Mouse (Mus musculus) layer of hippocampus, postnatal 14 days (tissue): Measurements from ENCODE around the gene Traip. TPM values are rescaled to one million over a fixed set of nuclear protein-coding genes. Genes with fewer than 3 reads are reported as not detected.

Experiments used
- DNase-seq, 2 experiments: peaks; one replicate each; pipeline ENCODE4 v3.0.0; 2021 to 2022; ENCODE audit warnings: low spot score in 2 of 2, mixed read lengths in 1 of 2
- long read RNA-seq, 2 experiments: library from polyadenylated mRNA; stranded (forward); transcript quantifications; one replicate each; pipeline ENCODE4 v2.0.0; 2021
- total RNA-seq, 2 experiments: library from RNA; stranded (reverse); gene quantifications; 2 replicates each; pipeline ENCODE4 v1.2.3; 2021

Traip gene
- 10 to 100 TPM; 22.3 to 23.8 TPM for total RNA-seq
- long read RNA-seq, experiment 1, partial matches to known transcripts: 4 of 12 reads
- long read RNA-seq, experiment 1, other reads (novel, unspliced or antisense): 5 of 12 reads
- long read RNA-seq, experiment 2, partial matches to known transcripts: 7 of 14 reads
- long read RNA-seq, experiment 2, other reads (novel, unspliced or antisense): 6 of 14 reads

DNA sequence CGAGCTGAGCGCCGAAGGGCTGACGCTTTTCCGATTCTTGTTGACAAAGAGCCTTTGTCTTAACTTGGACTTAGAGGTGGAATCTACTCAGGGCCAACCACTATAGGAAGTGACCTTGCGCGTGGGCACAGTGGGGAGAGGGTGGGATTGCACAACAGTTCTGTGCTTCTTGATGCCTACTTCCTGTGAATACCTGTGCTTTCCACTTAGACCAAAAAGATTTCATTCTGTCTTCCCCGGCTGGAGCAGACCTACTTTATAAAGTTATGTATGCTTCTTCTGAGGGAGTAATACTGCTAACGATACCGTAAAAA, at the start of gene Traip:
Gene Traip (plus strand): TSS at position 215 of the 314 bp plus-strand sequence.
- DNase-seq: no peak

DNA sequence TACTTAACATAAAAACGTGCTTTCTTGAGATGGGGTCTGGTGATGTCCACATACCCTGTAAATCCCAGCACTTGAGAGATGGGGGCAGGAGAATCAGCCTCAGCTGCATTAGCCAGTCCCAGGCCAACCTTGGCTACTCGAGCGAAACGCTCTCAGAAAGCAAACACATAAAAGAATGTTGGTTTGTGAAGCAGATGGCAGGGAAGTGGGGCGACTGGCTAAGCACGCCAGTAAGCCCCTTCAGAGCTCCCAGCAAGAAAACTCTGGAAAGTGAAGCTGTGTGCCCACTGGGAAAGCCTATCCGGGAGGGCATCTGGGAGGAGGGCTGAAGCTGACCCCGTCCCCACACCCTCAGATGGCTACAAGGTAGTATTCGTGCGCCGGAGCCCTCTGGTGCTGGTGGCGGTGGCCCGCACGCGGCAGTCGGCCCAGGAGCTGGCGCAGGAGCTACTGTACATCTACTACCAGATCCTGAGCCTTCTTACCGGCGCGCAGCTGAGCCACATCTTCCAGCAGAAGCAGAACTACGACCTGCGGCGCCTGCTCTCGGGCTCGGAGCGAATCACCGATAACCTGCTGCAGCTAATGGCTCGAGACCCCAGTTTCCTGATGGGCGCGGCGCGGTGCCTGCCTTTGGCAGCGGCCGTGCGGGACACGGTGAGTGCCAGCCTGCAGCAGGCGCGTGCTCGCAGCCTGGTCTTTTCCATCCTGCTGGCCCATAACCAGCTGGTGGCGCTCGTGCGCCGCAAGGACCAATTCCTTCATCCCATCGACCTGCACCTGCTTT, 48.9 kb upstream of the Traip start:
- DNase-seq: peak; percentile 75 to 83

DNA sequence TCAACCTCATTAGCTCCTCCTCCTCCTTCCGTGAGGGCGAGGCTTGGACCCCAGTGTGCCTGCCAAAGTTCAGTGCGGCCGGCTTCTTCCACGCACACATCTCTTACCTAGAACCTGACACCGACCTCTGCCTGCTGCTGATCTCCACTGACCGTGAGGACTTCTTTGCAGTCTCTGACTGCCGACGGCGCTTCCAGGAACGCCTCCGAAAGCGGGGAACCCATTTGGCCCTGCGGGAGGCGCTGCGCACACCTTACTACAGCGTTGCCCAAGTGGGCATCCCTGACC, 48.4 kb upstream of the Traip start:
- DNase-seq: no peak

DNA sequence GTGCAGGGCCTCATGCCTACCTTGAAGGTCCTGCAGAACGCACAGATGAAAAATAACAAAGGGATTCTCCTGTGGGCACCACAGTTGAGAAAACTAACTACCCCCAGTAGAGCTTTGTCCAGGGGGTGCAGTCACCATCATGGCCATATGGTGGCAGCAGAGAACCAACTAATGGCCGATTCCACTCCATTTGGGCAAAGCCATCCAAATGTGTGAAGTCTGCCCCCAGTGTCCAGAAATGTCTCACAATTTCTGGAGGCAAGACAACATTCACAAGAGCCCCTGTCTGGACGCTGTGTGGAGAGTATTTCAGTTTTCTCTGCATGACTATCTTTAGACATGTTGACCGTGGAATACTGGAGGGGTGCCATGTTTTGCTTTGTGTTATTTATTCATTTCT, 45.2 kb upstream of the Traip start:
- DNase-seq: peak; percentile 91 to 93

DNA sequence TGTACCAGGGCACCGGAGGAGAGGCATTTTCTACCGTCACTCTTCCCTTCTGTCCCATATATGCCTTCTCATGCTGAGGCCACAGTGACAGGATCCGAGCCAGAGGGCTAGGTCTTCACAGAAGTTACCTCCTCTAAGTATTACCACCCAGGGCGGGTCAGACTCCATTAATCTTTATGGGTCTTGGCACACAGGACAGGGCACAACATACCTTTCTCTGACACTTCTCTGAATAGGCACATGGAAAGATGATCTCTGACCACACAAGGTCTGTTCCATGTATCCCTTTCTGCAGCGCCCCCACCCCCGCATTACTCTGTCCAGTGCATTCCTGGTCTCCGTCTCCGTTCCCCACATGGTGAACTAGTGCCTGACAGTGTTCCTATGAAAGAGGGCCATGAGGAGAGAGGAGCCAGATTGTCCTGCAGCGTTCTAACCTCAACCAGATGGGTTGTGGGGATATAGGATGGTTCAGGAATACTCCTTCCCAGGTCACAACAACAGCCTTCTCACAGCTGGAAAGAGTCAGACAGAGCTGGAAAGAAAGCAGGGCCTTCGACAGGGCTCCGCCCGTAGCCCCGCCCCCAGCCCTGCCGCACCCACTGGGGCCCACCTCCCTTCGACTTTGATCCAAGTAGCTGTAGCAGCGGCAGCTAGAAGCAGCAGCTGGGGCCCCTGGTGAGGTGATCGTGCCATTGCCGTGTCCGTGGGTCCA, 43.5 kb upstream of the Traip start, which contains the start of gene Mst1r:
Gene Mst1r (plus strand): TSS at position 622 of the 715 bp plus-strand sequence.
- no peak for DNase-seq

DNA sequence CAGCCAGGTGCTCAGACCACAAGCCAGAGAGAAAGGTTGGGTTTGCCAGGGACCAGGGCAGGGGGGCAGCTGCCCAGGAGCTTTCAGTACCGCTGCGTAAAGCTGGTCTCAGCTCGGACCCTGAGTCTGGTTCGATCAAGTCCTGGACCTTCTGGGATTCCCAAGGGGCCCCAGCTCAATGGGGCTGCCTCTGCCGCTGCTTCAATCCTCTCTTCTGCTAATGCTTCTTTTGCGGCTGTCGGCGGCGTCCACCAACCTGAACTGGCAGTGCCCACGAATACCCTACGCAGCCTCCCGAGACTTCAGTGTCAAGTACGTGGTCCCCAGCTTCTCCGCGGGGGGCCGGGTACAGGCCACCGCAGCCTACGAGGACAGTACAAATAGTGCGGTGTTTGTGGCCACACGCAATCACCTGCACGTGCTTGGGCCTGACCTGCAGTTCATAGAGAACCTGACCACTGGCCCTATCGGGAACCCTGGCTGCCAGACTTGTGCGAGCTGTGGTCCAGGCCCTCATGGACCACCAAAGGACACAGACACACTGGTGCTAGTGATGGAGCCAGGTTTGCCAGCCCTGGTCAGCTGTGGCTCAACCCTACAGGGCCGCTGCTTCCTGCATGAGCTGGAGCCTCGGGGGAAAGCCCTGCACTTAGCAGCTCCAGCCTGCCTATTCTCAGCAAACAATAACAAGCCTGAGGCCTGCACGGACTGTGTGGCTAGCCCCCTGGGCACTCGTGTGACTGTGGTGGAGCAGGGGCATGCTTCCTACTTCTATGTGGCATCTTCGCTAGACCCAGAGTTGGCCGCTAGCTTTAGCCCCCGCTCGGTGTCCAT, 42.8 kb upstream of the Traip start:
- no peak for DNase-seq

DNA sequence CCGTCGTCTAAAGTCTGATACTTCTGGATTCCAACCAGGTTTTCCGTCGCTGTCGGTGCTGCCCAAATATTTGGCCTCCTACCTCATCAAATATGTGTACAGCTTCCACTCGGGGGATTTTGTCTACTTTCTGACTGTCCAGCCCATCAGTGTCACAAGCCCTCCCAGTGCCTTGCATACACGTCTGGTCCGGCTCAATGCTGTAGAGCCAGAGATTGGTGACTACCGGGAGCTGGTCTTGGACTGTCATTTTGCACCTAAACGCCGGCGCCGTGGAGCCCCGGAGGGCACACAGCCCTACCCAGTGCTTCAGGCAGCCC, 42.2 kb upstream of the Traip start:
- DNase-seq: no peak

DNA sequence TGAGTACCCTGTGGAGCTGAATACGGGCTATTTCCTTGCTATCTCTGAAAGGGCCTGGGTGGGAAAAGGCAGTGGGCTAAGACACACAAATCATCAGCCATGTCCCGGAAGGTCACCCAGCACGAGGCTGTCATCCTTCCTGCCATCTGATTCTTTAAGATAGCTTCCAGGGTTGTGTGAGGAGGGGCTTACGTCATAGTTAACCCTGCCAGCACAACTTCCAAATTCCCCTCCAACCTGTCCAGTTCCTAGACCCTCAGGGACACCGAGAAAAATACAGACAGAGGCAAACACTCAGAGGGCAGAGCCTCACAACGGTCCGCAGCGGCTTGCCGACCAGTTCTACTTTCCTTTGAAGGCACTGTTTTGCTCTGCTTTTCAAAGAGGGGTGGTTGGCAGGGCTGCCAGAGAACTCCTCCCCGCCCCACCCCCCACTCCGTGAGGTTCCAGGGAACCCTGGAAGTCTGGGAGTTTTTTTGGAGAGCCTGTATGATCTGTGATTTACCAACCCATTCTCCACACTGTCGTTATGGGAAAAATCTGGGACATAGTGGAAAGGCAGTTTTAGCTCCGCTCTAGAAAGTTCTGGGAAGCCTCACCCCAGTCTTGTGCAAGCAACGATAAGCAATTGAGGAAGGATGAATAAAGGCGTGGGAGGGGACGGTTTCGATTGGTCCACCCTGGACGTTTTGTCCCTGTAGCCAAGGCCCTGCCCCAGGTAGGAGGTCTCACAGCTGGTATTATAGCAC, 41.4 kb upstream of the Traip start:
- no peak for DNase-seq

DNA sequence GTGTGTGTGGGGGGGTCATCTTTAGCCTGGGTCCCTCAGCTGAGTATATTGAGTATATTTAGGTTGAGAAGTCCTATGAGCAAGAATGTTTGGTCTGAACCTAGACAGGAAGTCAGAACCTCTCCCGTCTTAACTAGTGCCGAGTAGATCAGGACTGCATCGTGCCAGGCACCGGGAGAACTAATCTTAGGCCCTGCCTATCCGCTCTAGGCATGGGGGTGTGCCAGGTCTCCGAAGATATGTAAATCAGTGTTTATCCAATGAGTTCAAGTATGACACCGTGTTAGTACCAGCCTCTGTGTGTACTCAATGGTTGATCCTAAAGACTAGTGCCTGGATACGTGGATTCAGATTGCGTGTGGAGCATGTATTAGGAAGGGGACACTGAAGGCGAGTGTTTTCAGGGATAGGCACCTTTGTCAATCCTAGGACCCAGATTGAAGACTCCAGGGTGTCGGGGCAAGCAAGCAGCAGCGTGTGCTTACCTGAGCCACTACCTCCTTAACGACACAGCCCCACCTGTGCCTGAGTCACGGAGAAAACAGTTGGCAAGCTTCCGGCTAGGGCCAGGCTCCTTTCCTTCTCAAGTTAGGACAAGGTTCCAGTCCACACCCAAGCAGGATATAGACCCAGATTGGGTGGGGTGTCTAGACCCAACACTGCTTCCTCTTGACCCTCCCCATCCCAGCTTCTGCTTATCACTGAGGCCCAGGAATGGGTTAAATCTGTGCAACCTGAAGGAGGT, 39.7 kb upstream of the Traip start:
- DNase-seq: no peak

DNA sequence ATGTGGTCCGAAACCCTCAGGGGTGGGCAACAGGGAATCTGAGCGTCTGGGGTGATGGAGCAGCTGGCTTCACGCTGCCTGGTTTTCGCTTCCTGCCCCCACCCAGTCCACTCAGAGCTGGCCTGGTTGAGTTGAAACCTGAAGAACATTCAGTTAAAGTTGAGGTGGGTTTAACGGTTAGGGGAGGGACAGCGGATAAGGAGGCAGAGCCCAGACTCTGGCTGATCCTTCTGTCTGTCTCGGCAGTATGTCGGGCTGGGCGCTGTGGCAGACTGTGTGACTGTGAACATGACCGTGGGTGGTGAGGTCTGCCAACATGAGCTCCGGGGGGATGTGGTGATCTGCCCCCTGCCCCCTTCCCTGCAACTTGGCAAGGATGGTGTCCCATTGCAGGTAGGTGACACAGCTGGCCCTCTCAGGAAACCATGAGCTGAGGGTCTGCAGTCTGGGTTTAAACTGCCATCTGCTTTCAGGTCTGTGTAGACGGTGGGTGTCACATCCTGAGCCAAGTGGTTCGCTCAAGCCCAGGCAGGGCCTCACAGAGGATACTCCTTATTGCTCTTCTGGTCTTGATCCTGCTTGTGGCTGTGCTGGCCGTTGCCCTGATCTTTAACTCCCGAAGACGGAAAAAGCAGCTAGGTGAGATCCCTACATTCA, 35.0 kb upstream of the Traip start:
- no peak for DNase-seq

DNA sequence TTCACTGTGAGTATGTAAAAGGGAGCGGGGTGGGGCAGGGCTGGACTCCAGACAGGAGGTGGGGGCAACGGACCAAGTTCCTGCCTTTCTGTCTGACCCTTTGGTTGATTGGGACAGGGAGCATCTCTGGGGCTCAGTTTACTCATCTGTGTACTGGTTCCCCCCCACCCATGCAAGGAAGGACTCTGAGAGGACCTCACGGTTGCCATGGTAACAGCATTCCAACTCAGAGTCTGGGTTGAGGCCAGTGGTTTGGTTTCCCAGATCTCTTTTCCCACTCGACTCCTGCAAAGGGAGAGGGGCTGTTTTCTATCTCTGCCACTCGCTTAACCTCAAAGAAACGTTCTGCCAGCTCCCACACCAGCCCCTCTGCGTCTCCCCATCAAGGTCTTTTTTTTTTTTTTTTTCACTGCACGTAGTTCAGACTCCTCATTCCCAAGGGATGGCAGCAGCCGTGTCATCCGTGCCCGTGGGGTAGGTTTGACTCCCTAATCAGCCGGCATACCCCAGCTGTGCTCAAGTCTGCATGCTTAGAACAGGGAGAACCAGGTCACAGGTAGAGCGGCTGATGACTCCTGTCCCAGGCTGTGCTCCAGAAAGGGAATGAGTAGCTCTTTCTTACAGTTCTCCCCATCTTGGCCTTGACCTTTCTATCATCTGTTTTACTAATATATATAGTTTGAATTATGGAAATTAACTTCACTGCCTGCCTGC, 31.9 kb upstream of the Traip start:
- no peak for DNase-seq

DNA sequence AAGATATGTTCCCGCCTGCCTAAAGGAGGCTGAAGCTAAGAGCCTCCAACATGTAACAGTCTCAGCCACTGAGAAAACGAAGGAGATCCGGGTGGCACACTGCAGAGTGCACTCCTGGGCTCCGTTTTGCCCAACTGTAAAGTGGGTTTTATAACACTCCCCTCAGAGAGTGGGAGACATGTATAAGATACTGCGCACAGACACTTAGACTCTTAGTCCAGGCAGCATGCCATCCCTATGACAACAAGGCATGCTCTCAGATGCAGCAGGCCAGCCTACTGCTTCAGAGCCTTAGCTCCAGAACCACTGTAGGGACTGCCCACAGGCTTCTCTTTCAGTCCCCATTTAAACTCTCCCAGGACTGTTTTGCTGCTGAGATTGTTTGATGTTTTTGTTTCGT, 31.1 kb upstream of the Traip start:
- no peak for DNase-seq

DNA sequence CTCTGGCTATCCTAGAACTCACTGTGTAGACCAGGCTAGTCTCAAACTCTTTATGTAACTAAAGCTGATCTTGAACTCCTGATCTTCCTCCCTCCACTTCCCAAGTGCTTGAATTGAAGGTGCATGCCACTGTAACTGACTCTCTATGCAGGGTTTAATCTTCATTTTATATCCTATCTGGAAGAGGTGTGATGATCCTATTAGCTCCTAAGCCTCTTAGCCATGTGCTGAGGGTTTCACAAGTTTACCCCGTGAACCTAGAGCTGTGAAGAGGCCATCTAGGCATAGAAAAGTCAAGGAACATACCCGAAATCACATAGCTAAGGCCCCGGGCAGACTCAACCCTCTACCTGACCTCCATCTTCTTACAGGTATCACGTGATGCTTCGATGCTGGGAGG, 30.5 kb upstream of the Traip start:
- no peak for DNase-seq

DNA sequence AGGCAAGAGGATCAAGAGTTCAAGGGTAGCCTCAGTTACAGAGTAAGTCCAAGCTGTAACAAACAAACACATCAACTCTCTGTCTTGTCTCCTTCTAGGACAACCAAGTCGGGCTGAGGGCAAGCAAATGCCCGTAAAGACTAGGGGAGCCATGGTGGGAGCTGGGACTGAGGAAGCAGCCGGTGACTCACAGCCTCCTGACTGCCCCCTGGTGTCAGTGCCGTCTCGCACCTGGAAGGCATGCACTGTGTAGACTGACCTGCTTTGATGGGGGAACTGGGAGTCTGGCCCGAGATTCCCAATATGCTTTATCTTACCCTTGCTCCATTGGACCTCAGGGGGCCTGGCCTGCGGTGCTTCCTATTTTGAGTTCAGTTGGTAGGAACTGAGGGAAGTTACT, 26.9 kb upstream of the Traip start:
- no peak for DNase-seq

DNA sequence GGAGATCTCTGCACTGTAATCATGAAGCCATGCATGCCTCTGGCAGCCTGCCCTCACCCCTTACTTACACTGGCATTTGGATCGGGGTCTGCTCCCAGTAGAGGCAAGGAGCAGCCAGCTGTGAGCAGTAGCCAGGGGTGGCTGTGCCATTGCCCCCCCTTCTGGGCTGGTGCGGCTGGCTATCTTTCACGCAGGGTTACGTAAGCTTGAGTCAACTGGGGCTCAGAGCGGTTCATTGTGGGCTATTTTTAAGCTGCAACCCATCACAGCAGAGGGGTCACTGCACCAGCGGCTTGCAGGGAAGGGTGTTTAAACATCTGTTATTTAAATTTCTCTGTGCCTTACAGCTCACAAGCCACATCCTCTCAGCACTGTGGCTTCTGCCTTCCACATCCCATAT, 26.0 kb upstream of the Traip start:
- DNase-seq: no peak

DNA sequence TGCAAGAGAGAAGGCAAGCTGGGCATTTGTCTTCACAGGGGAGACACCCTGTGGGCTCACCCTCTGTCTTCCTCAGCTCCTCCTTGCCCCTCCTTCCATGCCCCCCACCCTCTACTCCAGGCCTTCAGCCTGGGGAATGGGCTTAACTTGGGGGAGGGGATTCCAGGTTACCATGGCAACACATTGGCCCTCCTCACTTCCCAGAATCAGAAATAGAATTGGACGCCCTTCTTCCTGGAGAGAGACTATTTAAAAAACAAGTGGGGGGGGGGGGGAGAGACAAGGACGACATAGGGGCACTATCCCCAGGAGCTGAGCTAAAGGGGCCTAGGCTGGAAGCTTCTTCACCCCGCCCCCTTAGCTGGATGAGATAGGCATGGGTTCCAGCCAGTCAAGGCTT, 24.7 kb upstream of the Traip start:
- no peak for DNase-seq

DNA sequence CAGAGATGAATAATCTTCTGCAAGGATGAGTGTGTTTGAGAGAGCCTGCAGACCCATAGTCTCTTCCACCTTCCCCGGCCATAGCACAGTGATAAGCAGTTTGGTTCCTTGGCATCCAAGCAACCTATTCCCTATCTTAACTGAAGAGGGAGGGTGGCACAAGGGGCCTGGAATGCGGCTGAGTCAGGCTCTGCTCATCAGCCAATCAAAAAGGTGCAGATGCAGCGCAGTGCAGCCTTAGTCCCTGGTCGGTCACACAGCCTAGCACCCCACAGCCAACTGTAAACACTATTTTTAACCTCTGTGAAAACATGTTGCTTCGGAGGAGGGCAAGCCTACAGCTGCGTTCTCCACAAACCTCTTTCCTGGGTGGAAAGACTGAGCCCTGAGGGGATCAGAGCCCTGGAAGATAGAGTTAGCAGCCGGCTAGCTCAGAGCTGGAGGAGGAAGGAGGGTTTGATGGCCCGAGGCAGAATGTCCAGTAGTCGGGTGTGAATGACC, 23.0 kb upstream of the Traip start:
- DNase-seq: no peak

DNA sequence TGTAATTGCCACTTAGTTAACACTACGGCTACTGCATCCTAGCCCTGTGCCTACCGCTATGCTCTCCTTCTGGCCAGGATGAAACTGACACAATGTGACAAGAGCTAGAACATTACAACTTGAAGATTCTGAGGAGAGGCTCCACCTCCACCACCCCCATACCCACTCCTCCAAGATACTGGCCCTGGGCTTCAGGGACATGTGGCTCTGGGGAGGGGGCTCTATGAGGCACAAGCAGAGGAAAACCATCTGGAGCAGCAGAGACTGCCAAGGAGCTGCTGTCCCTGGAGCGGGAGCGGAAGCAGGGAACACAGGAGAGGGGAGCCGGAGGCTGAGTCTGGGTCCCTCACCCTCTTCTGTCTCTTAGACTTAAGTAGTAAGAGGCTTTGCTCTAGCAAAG, 22.2 kb upstream of the Traip start:
- DNase-seq: peak in 1 of 2 experiments; percentile 69

DNA sequence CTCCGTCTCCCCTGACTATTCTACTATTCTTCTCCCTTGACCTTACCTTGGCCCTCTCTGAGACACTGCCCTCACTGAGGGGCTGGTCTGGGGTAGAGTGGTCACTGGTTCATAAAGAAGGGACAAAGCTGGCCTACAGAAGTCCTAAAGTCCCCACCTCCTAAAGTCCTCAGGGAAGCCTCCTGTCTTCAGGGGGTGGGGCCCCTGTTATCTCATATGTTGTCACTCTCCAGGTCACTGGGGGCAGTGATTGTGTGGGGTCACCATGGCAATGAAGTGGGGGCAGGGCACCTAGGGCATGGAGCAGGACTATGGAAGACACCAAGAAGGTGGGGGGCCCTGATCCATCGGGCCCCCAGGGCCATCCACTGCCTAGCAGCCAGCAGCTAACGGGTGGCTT, 21.8 kb upstream of the Traip start, which contains the start of gene Actl11:
Gene Actl11 (plus strand): TSS at position 301 of the 400 bp plus-strand sequence.
- DNase-seq: no peak
